In genomic region chr3:93589629-93590028, GRCm38 (mm10) we compare ENCODE assay signal across 11 mouse cellular contexts.
"Had no signal": no experiment of that assay in that cellular context is flagged by ENCODE, and none has a peak within 500 bp of the region (broad histone marks: within the 10 kb centered on the region; RNA-seq: fewer than 3 reads in every experiment).

No protein-coding gene starts in this region.

- H3K9me3 ChIP-seq: limb, embryonic 12.5 days; liver, embryonic 12.5 days; lung, embryonic 15.5 days; midbrain, embryonic 12.5 days; neural tube, embryonic 13.5 days had no signal

- H3K27me3 ChIP-seq: limb, embryonic 12.5 days; liver, embryonic 12.5 days; lung, embryonic 15.5 days; midbrain, embryonic 12.5 days had no signal

- ATAC-seq: liver, embryonic 12.5 days; midbrain, embryonic 16.5 days had no signal

- DNase-seq: retina, postnatal 1 day; right cerebral cortex, postnatal 4 days; spleen, adult 18-20 months; thymus, adult 18-20 months; thymus, postnatal 14 days had no signal

- H3K36me3 ChIP-seq: limb, embryonic 12.5 days; liver, embryonic 12.5 days; lung, embryonic 15.5 days; midbrain, embryonic 12.5 days; neural tube, embryonic 13.5 days had no signal

- H3K4me1 ChIP-seq: limb, embryonic 12.5 days; liver, embryonic 12.5 days; lung, embryonic 15.5 days; midbrain, embryonic 12.5 days; neural tube, embryonic 13.5 days had no signal

- H3K27ac ChIP-seq: limb, embryonic 12.5 days; liver, embryonic 12.5 days; lung, embryonic 15.5 days; midbrain, embryonic 12.5 days; neural tube, embryonic 13.5 days had no signal

- H3K4me2 ChIP-seq: limb, embryonic 12.5 days; liver, embryonic 12.5 days; lung, embryonic 15.5 days; midbrain, embryonic 12.5 days; neural tube, embryonic 13.5 days had no signal

- H3K9ac ChIP-seq: limb, embryonic 12.5 days; liver, embryonic 12.5 days; lung, embryonic 15.5 days; midbrain, embryonic 12.5 days; neural tube, embryonic 13.5 days had no signal

- H3K4me3 ChIP-seq: limb, embryonic 12.5 days; liver, embryonic 12.5 days; lung, embryonic 15.5 days; midbrain, embryonic 12.5 days; neural tube, embryonic 13.5 days had no signal
